Mouse (Mus musculus) embryonic facial prominence, embryonic 11.5 days (tissue): ENCODE measurements around the gene Gap43. TPM values are rescaled to one million over a fixed set of nuclear protein-coding genes. Genes with fewer than 3 reads are reported as not detected.
"Not testable (repeated sequence)": the region's sequence is repeated elsewhere in the genome, so short reads cannot be mapped to it uniquely, and the experiment has no call there.

Source experiments
- ATAC-seq: fragments of 200-750 bp; cut with Nextera tagmentation; replicated peaks from 2 replicates; pipeline ENCODE4 v1.8.0; 2017; ENCODE audit warnings: low read depth; ENCODE audit not compliant: insufficient number of reproducible peaks, low FRiP score, low TSS enrichment
- DNase-seq: peaks from one replicate; pipeline ENCODE4 v3.0.0-alpha.2; 2015; ENCODE audit warnings: low spot score
- H3K27ac ChIP-seq: fragments of 300-500 bp; sonication (generic); replicated peaks from 2 replicates; pipeline ENCODE4 v1.5.1; 2014; ENCODE audit warnings: mild to moderate bottlenecking, low read depth, low read length, control low read depth
- H3K27me3 ChIP-seq: fragments of 300-500 bp; sonication (generic); 2 replicates; pipeline ENCODE4 v1.6.1; 2014; ENCODE audit warnings: mild to moderate bottlenecking, low read length, moderate library complexity, mixed read lengths; ENCODE audit not compliant: control insufficient read depth, insufficient read depth
- H3K36me3 ChIP-seq: fragments of 300-500 bp; sonication (generic); replicated peaks from 2 replicates; pipeline ENCODE4 v1.6.1; 2014; ENCODE audit warnings: low read depth, mild to moderate bottlenecking, low read length, moderate library complexity, mixed read lengths; ENCODE audit not compliant: control insufficient read depth, insufficient read depth
- H3K4me1 ChIP-seq: fragments of 300-500 bp; sonication (generic); 2 replicates; pipeline ENCODE4 v1.6.1; 2014; ENCODE audit warnings: low read length, mixed read lengths; ENCODE audit not compliant: control insufficient read depth, insufficient read depth
- H3K4me2 ChIP-seq: fragments of 300-500 bp; sonication (generic); 2 replicates; pipeline ENCODE4 v1.6.1; 2014; ENCODE audit warnings: low read depth, mild to moderate bottlenecking, control low read depth, low read length, moderate library complexity
- H3K4me3 ChIP-seq: fragments of 300-500 bp; sonication (generic); 2 replicates; pipeline ENCODE4 v1.5.1; 2014; ENCODE audit warnings: low read depth, low read length, control low read depth
- H3K9ac ChIP-seq: fragments of 300-500 bp; sonication (generic); replicated peaks from 2 replicates; pipeline ENCODE4 v1.6.1; 2014; ENCODE audit warnings: mild to moderate bottlenecking, control low read depth, low read length
- H3K9me3 ChIP-seq: fragments of 300-500 bp; sonication (generic); replicated peaks from 2 replicates; pipeline ENCODE4 v1.6.1; 2016; ENCODE audit warnings: mild to moderate bottlenecking, low read length, inconsistent platforms, mixed read lengths; ENCODE audit not compliant: control insufficient read depth
- WGBS: fragments of 180-500 bp; shearing (Covaris S2); extraction: QIAGEN DNeasy Blood & Tissue Kit; methylation state at CpG from one replicate; pipeline ENCODE4 v1.1.7; 2014; 5-methylcytosine and 5-hydroxymethylcytosine counted together
- polyA plus RNA-seq: library from polyadenylated mRNA; unstranded; fragments of >200 nt; fragmentation: Nextera tagmentation; extraction: Ambion mirVana; gene quantifications from 2 replicates; pipeline ENCODE4 v1.2.1, GENCODE M21; 2014

The Gap43 gene
- polyA plus RNA-seq, 1 experiment from 2014 or later = 153 TPM

- H3K27me3 ChIP-seq, H3K4me3 ChIP-seq, H3K9me3 ChIP-seq, H3K36me3 ChIP-seq, H3K4me2 ChIP-seq, H3K27ac ChIP-seq, H3K4me1 ChIP-seq, H3K9ac ChIP-seq: not testable (repeated sequence)
- peak; percentile 67 for ATAC-seq
- peak; percentile 13 for DNase-seq
- WGBS = 0% methylated on average over 2 of the region's 3 CpGs
These were observed 414 bp upstream of the Gap43 start for GRCm38 (mm10) chr16:42340865-42341264.

GRCm38 (mm10) chr16:42339512-42339911, 939 bp downstream of the Gap43 start:
- ATAC-seq = no peak
- Histone ChIP-seq H3K27ac (no peak overlapping the region), H3K9me3 (no peaks in the 10 kb centered on the region), H3K9ac (peak overlapping the region; percentile 46; the same call in 1 of the 2 replicates), H3K4me3 (peak overlapping the region; percentile 45), H3K4me2 (peak overlapping the region; percentile 57), H3K27me3 (no peaks in the 10 kb centered on the region), H3K4me1 (no peaks in the 10 kb centered on the region; the same call in 1 of the 2 replicates), H3K36me3 (no peaks in the 10 kb centered on the region)
- WGBS = 0% methylated on average over 10 of the region's 10 CpGs
- peak; percentile 53 for DNase-seq

- peak overlapping the region; percentile 37; the same call in 1 of the 2 replicates for H3K9ac ChIP-seq
- H3K27ac ChIP-seq = no peak overlapping the region
- H3K4me1 ChIP-seq = no peaks in the 10 kb centered on the region; the same call in 1 of the 2 replicates
- peak overlapping the region; percentile 45 for H3K4me3 ChIP-seq
- no peaks in the 10 kb centered on the region for H3K27me3 ChIP-seq
- DNase-seq = peak; percentile 19
- 2% methylated on average over 4 of the region's 4 CpGs for WGBS
- H3K36me3 ChIP-seq = no peaks in the 10 kb centered on the region
- no peak for ATAC-seq
- H3K4me2 ChIP-seq = peak overlapping the region; percentile 57
- H3K9me3 ChIP-seq = no peaks in the 10 kb centered on the region
These were observed 1.5 kb downstream of the Gap43 start for GRCm38 (mm10) chr16:42338987-42339386.

DNA sequence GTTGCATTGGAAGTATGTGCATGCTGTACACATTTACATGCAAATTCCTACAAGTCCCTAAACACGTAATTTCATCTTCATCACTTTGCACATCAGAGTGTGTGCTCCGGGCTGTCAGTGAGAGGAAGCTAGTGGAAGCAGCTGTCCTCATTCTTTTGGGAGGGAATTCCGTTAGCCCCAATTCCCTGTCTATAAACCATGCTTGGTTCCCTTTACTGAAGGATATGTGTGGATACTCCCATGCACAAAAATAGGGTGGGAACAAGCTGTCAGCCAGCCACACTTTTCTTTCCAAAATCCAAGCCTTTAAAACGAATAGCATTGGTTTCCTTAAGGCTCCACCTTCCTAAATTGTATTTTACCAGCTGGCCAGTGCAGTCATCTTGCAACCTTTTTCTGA, 2.1 kb downstream of the Gap43 start:
- no peaks in the 10 kb centered on the region for H3K9me3 ChIP-seq
- peak overlapping the region; percentile 45; the same call in 1 of the 2 replicates for H3K4me3 ChIP-seq
- ATAC-seq (no peak), DNase-seq (no peak)
- no peaks in the 10 kb centered on the region; the same call in 1 of the 2 replicates for H3K4me1 ChIP-seq
- H3K9ac ChIP-seq = no peak overlapping the region
- H3K36me3 ChIP-seq = no peaks in the 10 kb centered on the region
- WGBS = 16% methylated on average over 4 of the region's 4 CpGs
- no peaks in the 10 kb centered on the region for H3K27me3 ChIP-seq
- peak overlapping the region; percentile 57 for H3K4me2 ChIP-seq
- no peak overlapping the region for H3K27ac ChIP-seq

DNA sequence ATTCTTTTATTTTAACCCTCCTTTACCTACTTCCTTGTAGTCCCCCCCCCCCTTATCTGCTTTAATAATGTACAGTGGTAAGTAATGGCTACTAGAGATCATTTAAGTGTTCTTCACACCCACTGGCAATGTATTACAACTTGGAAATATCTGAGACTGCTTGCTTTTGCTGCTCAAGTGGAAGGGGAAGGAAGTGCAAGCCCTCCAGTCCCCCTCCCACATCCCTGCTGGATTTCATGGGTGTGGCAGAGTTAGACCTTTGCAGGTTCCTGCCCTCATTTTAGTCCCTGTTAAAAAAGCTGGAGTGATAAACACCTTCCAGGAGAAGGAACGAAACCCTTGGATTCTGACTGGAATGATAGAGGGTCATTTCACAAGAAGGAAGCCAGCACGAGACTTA, 2.8 kb downstream of the Gap43 start:
- Histone ChIP-seq H3K9ac (no peak overlapping the region), H3K4me3 (0 out of 2 replicates have a peak overlapping the region, but pooled peaks have one; percentile 45), H3K36me3 (no peaks in the 10 kb centered on the region), H3K4me2 (peak overlapping the region; percentile 13; the same call in 1 of the 2 replicates), H3K9me3 (no peaks in the 10 kb centered on the region), H3K4me1 (no peaks in the 10 kb centered on the region; the same call in 1 of the 2 replicates), H3K27me3 (no peaks in the 10 kb centered on the region), H3K27ac (no peak overlapping the region)
- ATAC-seq (no peak), DNase-seq (peak; percentile 35)
- 13% methylated on average over 2 of the region's 2 CpGs for WGBS

DNA sequence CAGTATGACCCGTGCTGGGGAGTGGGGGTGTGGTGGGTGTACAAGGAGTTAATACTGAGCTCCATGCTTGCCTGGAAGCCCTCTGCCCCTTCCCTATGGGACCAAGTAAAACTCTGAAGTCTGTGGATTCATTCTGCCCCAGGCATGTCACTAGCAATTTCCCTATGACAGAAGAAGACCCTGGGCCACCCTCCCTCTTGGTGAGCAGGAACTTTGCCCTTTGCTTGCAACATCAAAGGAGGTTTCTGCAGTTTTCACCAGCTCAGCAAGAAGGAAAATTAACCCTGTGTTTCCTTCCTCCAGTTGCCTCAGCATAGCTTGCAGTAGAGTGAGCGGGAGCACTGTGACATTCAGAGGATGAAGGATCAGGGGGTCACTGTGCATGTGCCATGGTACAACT, 3.8 kb downstream of the Gap43 start:
- no peak overlapping the region for H3K4me3 ChIP-seq
- H3K4me2 ChIP-seq = peak overlapping the region; percentile 4; the same call in 1 of the 2 replicates
- no peak overlapping the region for H3K9ac ChIP-seq
- DNase-seq = peak; percentile 74
- H3K36me3 ChIP-seq = no peaks in the 10 kb centered on the region
- no peaks in the 10 kb centered on the region for H3K9me3 ChIP-seq
- 4% methylated on average over 2 of the region's 2 CpGs for WGBS
- ATAC-seq = 0 out of 2 replicates have a peak, but pooled peaks have one; percentile 35
- no peak overlapping the region for H3K27ac ChIP-seq
- H3K27me3 ChIP-seq = no peaks in the 10 kb centered on the region
- no peaks in the 10 kb centered on the region; the same call in 1 of the 2 replicates for H3K4me1 ChIP-seq

- Histone ChIP-seq H3K9me3 (no peaks in the 10 kb centered on the region), H3K36me3 (no peaks in the 10 kb centered on the region), H3K4me1 (no peaks in the 10 kb centered on the region), H3K4me2 (no peak overlapping the region), H3K4me3 (no peak overlapping the region), H3K27ac (no peak overlapping the region), H3K9ac (no peak overlapping the region), H3K27me3 (no peaks in the 10 kb centered on the region)
- ATAC-seq (no peak), DNase-seq (no peak)
- WGBS = 31% methylated on average over 4 of the region's 4 CpGs
These were observed 8.1 kb downstream of the Gap43 start for GRCm38 (mm10) chr16:42332321-42332720.

GRCm38 (mm10) chr16:42326191-42326590, 14.3 kb downstream of the Gap43 start:
- no peak overlapping the region for H3K4me2 ChIP-seq
- no peaks in the 10 kb centered on the region for H3K27me3 ChIP-seq
- no peaks in the 10 kb centered on the region for H3K36me3 ChIP-seq
- ATAC-seq = no peak
- H3K9me3 ChIP-seq = no peaks in the 10 kb centered on the region
- H3K4me3 ChIP-seq = no peak overlapping the region
- no peak overlapping the region for H3K9ac ChIP-seq
- H3K27ac ChIP-seq = no peak overlapping the region
- no peak for DNase-seq
- 87% methylated on average over 2 of the region's 2 CpGs for WGBS
- H3K4me1 ChIP-seq = no peaks in the 10 kb centered on the region
